Mouse (Mus musculus) cerebellum, postnatal 4 days (tissue): ENCODE measurements at regions not wholly inside any gene's neighbourhood (a gene's known extent, or its start where the extent isn't known, plus 50 kb on each side); places are given as distances from the start of the nearest gene placed in this dataset.
"Not testable (repeated sequence)": the region's sequence is repeated elsewhere in the genome, so short reads cannot be mapped to it uniquely, and the experiment has no call there.

Experiments used
- DNase-seq, 2 experiments: peaks; one replicate each; pipeline ENCODE4 v3.0.0; 2022; ENCODE audit warnings: low spot score in 2 of 2, mixed read lengths in 1 of 2

GRCm38 (mm10) chr14:45806726-45807280, 148.9 kb upstream of the Ddhd1 start:
- no peak for DNase-seq

DNA sequence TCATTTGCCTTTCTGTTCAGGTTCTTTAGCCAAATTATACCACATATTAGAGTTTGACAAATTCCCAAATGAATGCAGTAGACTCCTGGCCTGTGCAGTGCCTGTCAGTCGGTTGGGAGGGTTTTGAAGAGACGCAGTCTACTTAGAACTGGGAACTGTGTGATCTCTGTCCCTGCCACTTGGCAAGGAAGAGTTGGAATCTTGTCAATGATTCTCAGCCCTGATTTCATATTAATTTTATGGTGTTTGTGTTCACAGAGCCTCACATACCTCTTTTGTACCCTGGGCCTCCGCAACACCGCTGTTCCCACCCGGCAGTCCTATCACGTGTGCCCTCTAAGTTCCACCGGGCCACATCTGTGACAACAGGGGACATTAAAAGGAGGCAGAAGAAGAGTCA, 149.8 kb upstream of the Ddhd1 start:
- DNase-seq, result no peak

GRCm38 (mm10) chr14:45809491-45809890, 151.5 kb upstream of the Ddhd1 start:
- no peak for DNase-seq

DNA sequence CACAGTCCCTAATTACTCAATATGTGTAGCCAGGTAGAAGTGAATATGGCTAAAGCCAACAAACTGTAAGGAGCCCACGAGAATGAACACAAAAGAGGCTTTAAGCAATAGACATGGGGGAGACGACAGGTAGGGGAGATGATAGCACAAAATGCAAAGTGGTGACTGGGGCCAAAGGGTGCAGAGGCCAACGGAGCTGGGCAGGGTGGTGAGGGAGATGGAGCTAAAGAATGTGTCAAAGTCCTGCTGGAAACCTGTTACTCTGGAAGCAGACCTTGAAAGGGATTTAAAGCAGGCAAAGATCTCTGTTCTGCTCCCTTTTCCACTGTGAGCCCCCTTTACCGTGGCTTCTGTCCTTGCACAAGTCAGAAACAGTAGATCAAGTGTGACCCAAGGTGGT, 152.2 kb upstream of the Ddhd1 start:
- DNase-seq, result no peak

DNA sequence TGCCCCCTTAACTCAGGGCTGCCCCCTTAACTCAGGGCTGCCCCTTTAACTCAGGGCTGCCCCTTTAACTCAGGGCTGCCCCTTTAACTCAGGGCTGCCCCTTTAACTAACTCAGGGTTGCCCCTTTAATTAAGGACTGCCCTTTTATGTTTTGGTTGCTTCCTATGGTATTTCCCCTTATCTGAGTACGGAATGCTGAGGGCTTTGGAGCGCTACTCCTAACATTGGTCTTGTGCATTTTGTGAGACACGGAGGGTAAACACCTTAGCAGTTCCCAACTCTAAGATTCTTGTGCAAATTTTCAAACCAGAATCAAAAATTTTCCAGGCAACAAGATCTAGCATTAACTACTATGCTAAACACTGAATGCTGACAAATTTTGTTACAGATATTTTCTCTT, 152.7 kb upstream of the Ddhd1 start:
- DNase-seq, result no peak

DNA sequence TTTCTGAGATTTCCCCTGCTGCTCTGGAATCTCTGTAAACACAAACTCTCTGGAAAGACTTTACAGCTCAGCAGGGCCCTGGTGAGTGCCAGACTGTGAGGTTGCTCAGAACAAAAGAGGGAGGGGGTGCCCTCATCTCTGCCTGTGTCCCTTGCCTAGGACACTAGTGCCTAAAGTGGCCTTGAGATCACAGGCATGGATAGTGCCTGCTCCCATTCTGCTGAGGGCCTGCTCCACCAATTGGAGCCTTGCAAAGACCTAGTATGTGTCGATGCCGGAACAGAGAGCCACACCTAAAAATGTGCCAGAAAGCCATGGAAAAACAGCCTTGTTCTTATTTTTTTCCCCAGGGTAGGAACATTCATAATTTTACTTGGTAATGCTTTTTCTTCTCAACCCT, 157.7 kb upstream of the Ddhd1 start:
- DNase-seq, result no peak

DNA sequence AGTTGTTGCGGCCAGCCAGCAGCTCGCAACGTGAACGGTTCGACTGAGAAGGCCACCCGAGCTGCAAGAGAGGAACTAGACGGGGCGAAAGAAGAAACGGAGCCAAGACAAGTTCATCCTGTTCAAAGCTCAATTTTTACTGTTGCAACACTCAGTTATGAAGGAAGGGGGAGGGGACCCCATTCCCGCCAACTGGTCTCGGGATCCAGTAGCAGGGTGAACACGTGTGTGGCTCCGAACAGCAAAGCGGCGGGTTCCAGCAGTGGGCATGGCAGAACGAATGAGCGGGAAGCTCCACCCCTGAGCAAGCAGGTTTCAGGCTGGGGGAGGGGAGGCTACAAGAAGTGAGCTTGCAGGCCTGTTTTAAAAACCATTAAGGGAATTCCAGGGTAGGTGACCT, 158.7 kb upstream of the Ddhd1 start:
- not testable (repeated sequence) for DNase-seq

DNA sequence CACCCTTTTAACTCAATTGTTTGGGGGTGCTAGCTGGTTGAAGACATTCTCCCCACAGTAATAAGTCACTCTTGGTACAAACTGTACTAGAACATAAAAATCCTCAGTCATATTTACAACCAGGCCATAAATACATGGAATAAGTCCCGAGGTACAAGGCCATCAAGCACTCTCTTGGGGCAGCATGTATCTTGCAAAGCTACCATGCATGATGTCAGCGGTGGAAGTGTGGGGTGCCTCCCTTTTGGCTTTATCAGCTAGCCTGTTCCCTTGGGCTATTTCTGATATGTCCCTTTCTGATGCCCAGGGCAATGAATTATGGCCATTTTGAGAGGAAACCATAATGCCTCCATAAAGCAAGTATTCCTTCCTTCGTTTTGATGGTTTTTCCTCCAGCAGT, 159.8 kb upstream of the Ddhd1 start:
- no peak for DNase-seq

- no peak for DNase-seq
Observed at GRCm38 (mm10) chr14:45824601-45825000, 166.7 kb upstream of the Ddhd1 start.

- DNase-seq, result no peak
Observed at GRCm38 (mm10) chr14:45826023-45826422, 168.1 kb upstream of the Ddhd1 start.

DNA sequence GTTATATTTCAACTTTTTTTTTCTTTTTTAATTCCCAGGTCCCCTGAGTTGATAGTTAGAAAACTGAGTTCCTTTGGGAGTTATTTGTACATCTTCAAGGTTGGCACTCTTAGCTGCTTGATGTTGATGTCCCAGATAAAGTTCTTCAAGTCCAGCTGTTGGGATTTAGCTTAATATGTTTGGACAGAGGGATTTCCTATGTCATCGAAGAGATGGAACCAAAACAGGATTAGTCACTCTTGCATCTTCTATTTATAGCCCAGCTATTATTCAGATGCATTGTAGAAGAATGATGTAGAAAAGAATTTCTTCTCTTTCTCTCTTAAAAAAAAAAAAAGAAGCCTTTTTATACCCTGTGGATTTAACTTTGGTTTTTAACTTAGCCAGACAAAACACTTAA, 169.2 kb upstream of the Ddhd1 start:
- no peak for DNase-seq

GRCm38 (mm10) chr14:45830457-45830856, 172.5 kb upstream of the Ddhd1 start:
- DNase-seq, result no peak

DNA sequence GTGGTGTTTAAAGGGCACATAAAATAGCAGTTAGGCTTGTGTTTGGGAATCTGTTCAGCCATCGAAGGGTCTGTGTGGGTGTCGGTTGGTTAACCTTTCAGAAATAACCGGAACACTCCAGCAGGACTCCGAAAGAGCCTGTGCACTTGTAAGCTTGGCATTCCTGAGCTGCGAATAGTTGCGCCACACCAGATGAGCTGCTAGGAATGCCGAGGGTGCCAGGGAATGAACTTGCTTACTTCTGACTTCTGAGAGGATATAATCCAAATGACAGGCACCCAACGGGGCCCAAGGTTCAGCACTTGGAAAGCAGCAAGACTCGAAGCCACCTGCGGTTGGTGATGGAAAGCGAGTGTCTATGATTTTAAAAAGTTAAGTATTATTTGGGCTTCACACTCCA, 179.1 kb upstream of the Ddhd1 start:
- no peak for DNase-seq

GRCm38 (mm10) chr14:45843829-45844228, 185.9 kb upstream of the Ddhd1 start:
- DNase-seq, result no peak

DNA sequence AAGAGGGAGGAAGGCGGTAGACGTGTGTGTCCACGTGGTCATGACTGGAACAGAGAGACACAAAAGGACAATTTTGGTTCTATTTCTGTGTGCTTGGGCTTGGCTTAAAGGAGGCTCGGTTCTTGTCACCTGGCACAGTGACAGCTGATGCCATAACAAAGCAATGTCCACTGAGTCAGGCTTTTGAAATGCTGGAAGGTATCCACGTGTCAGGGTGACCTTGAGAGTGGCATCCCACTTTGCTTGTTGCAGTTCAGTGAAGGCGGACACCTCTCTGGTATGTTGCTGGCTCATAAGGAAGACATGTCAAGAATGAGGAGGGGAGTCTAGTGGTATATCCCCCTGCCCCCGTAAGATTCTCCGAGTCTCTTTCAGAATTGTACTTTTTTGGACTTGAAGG, 192.6 kb upstream of the Ddhd1 start:
- no peak for DNase-seq

DNA sequence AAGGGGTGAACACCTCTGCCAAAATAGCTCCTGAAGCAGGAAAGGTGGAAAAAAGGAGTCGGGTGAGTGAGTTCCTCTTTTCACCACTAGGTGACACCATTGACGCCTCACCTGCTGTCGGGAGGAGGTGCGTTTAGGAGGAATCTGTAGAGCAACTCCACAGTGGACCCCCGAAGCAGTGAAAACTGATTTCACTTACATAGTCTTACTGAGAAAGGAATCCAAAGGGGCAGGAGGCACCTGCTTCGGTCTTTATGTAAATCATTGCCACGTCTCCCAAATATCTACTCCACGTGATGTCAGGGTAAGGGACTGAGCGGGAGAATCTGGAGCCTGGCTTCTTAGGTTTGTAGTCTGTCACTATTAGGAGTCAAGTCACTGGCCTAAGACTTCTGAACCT, 220.5 kb upstream of the Ddhd1 start:
- peak; percentile 38 to 46 for DNase-seq

DNA sequence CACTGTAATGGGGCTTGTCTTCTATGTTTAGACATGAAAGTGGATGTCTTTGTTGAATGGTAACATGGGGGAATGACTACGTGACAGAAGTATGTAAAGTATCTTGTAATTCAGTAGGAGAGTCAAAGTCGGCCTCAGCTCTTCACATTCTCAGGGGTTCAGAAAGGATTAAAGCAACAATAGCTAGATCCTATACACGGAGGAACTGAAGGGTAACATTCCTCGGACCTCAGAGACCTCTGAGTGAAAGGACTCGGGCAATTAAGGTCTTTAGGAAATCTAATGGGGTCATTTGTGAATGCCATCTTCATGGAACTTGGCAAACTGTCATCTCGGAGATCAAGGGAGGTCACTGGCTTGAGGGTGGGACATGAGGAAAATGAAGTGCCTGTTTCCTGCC, 262.8 kb upstream of the Ddhd1 start:
- DNase-seq, result no peak

GRCm38 (mm10) chr14:45943581-45943980, 285.6 kb upstream of the Ddhd1 start:
- DNase-seq, result no peak

DNA sequence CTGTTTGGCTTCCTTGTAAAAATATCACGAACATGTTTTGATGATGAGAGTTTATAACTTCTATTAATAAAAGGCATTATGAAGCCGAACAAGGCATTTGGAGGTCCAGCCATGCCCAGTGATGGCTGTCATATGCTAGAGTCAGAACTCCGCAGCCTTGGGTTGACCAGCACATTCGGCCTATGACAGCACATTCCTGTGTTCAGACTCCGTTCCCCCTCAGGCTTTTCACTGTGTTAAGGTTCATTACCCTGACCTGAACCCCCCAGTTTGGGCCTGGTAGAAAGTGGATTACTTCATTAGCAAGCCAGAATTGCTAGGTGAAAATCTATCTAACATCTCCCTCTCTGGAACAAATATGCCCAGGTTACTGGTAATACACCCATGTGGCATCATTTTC, 286.2 kb upstream of the Ddhd1 start:
- DNase-seq, result no peak

DNA sequence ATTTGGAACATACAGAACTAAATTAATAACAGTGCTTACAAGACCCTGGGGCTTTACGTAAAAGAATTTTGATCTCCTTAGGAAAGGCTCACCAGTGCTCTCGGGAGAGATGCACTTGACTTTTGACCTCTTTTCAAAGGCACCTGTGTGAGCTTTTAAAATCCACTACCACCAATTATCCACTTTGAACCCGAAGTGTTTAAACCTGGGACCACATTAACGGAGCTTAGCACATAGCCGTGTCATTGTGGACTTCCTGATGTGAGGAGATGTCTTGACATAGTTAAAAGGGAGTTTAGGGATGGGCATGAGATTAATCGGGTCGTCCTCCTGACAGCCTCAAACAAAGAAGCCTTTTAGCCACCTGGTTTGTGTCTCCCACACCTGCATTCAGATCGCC, 286.6 kb upstream of the Ddhd1 start:
- no peak for DNase-seq

DNA sequence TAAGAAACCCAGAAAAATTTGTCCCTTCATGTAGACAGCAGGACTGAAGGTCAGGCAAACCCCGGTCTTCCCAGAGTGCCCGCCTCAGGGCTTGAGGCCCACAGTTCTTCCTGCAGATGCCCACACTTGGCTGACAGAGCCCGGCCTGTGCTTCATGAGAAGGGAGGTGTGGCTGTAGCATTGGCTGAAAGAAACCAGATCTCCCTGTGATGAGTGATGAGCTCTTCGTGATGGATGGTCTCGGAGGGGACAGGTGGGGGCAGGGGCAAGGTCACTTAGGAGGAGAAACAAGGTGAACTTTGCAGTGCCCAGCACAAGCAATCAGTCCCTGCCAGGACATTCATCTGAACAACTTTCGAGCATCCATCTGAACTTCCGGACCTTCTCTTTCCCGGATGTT, 298.7 kb upstream of the Ddhd1 start:
- DNase-seq, result no peak

- DNase-seq, result no peak
Observed at GRCm38 (mm10) chr14:45962474-45962873, 304.5 kb upstream of the Ddhd1 start.

DNA sequence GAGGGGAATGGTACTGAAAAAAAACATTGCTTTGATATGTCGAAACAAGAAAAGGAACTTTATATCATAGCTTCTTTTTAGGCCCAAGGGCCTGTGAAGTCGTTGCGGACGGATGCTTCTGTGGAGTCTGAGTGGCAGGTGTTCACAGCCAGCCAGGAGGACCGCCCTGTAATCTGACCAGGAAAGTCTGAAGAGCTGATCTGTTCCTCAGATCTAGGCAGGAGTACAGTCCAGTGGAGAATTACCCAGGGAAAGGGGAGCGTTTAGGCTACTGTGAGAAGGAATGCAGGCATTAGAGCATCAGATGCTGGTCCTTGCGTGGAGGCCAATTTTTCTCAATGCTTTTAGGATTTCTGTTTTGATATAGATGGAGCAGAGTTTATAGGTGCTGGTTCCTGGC, 306.1 kb upstream of the Ddhd1 start:
- no peak for DNase-seq

DNA sequence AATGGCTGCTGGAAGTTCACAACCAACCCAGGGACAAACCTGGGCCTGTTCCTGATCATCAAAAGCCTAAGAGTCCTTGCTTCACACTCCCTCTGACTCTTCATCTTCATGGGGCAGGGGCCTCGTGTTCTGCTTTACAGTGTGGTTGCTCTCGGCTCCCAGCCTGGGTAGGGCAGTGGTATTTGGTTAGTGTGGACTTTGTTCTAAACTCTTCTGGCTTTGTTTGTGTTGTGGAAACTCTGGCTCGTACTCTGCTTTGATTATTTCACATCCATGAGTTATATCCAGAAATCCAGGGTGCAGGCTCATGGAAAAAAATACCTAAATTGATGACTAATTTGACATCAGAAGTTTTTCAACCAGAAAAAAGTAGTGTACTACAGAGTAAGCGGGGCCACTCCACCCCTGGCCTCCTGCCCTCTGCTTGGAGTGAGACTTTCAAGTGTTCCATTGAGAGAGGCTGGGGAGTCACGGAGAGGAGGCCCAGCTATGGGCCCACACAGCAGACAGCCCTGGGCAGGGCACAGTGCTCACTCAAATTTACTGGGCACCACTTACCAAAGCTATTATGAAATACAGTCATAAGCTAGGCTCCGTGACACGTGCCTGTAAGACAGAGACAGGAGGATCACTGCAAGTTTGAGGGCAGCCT, 325.4 kb upstream of the Ddhd1 start:
- no peak for DNase-seq
